Mouse (Mus musculus): ENCODE measurements around the gene Rab36. TPM values are rescaled to one million over a fixed set of nuclear protein-coding genes. Genes with fewer than 3 reads are reported as not detected.
A peak's percentile ranks its signal among the peaks of the same experiment; 100 is the strongest.
"Not testable (repeated sequence)": the region's sequence is repeated elsewhere in the genome, so short reads cannot be mapped to it uniquely, and the experiment has no call there.

Gene Rab36
- polyA plus RNA-seq, 1 experiment from 2014 or later, result 1.5 TPM

DNA sequence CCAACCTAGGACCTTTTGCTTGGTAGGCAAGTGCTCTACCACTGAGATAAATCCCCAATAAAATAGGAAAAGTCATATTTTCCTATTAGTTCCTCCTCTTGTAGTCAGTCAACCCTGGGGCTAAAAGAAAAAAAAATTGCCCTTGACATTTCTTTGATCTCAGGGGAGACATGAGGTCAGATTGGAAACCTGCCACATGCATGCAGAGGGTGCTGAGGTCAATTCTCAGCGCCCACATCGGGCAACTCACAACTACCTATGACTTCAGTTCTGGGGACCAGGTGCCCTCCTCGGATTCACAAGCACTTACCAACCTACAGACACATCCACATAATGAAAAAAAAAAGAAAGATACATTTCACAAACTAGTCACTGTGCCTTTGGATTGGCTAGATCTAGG lies 6.6 kb upstream of the Rab36 start:
- 59% methylated on average over 3 of the region's 3 CpGs for WGBS (ENCODE audit: insufficient replicate concordance)
- no peaks in the 10 kb centered on the region; the same call in 1 of the 2 replicates for H3K4me1 ChIP-seq (ENCODE audit: control insufficient read depth, low read depth, low read length)
- no peak overlapping the region for H3K4me3 ChIP-seq (ENCODE audit: low read depth, low read length)
- H3K9ac ChIP-seq (ENCODE audit: low read depth, low read length), result no peak overlapping the region
- no peaks in the 10 kb centered on the region for H3K27me3 ChIP-seq (ENCODE audit: control insufficient read depth, insufficient read depth, low read depth, low read length)
- no peak overlapping the region for H3K27ac ChIP-seq (ENCODE audit: low read length)
- H3K9me3 ChIP-seq (replicated peaks; ENCODE audit: control insufficient read depth, low read length), result no peaks in the 10 kb centered on the region
- no peak for ATAC-seq (ENCODE audit: low read depth)
- H3K36me3 ChIP-seq (ENCODE audit: control insufficient read depth, insufficient read depth), result no peaks in the 10 kb centered on the region
- H3K4me2 ChIP-seq (ENCODE audit: low read depth, low read length), result no peak overlapping the region

DNA sequence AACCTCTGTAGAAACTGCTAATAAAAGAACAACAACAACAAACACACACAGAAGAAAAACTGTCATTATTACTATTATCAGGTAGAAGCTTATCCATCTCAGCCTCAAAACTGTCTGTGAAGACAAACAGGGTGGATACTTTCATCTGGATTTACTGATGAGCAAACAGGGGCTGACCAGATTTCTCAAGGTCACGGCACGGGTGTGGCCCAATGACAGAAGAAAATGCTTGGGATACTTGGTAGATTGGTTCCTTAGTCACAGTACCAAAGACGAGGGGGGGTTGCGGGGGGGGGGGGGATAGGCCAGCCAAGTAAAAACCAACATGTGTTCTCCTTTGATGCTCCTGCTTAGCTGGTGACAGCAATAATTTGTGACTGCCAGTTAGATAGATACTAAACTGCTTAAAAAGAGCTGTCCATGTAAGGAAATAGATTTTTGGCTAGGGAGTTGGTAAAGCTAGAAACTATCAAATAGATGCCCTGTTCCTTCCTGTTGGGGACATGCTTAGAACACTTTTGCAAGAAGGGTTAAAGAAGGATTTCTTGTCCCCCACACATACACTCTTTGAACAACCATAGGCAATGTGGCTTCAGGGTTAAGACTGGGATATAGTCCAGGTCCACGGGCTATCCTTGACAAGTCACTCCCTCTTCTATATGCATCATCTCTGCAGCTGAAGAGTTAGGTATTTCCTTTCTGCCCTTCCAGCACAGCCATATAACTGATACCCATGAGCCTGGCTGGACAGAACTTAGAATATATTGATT lies 5.3 kb upstream of the Rab36 start:
- no peak for ATAC-seq (ENCODE audit: low read depth)
- H3K4me3 ChIP-seq (ENCODE audit: low read depth, low read length), result no peak overlapping the region
- WGBS (ENCODE audit: insufficient replicate concordance), result 47% methylated on average over 5 of the region's 5 CpGs

DNA sequence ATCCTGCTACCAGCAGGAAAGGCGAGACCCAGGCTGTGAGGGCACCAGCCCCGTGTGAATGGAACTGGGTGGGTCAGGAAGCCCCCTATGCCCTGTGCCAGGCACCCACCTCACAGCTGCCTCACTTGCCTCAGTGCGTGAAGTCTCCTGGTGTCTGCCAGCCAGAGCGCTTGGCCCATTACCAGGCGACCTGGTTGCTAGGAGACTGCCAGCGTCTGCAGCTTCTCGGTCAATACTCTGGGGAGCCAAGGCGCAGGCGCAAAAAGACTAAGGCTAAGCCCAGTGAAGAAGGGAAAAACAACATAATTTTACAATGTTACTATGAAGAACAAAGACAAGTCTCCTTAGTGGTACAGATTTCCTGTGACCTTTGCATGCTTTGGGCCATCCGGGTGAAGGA lies 4.5 kb upstream of the Rab36 start, which contains the start of gene Rsph14:
TSS of gene Rsph14 (minus strand) at position 192 of the 400 bp plus-strand sequence.
- ATAC-seq (ENCODE audit: low read depth), result no peak
- Histone ChIP-seq H3K4me1 (ENCODE audit: control insufficient read depth, low read depth, low read length) (peaks cover 3% of the 10 kb centered on the region), H3K9me3 (replicated peaks; ENCODE audit: control insufficient read depth, low read length) (no peaks in the 10 kb centered on the region), H3K27ac (ENCODE audit: low read length) (no peak within 1 kb of the TSS), H3K4me2 (ENCODE audit: low read depth, low read length) (no peak within 1 kb of the TSS), H3K27me3 (ENCODE audit: control insufficient read depth, insufficient read depth, low read depth, low read length) (no peaks in the 10 kb centered on the region), H3K9ac (ENCODE audit: low read depth, low read length) (no peak within 1 kb of the TSS), H3K4me3 (ENCODE audit: low read depth, low read length) (no peak within 1 kb of the TSS), H3K36me3 (ENCODE audit: control insufficient read depth, insufficient read depth) (no peaks in the 10 kb centered on the region)
- WGBS (ENCODE audit: insufficient replicate concordance), result 52% methylated on average over 10 of the region's 10 CpGs

More for the DNA sequence above, 5.3 kb upstream of the Rab36 start:
- H3K9me3 ChIP-seq (replicated peaks; ENCODE audit: control insufficient read depth, low read length), result no peaks in the 10 kb centered on the region
- no peak overlapping the region for H3K4me2 ChIP-seq (ENCODE audit: low read depth, low read length)
- H3K4me1 ChIP-seq (ENCODE audit: control insufficient read depth, low read depth, low read length), result no peaks in the 10 kb centered on the region; the same call in 1 of the 2 replicates
- H3K27ac ChIP-seq (ENCODE audit: low read length), result no peak overlapping the region
- no peaks in the 10 kb centered on the region for H3K27me3 ChIP-seq (ENCODE audit: control insufficient read depth, insufficient read depth, low read depth, low read length)
- no peaks in the 10 kb centered on the region for H3K36me3 ChIP-seq (ENCODE audit: control insufficient read depth, insufficient read depth)
- no peak overlapping the region for H3K9ac ChIP-seq (ENCODE audit: low read depth, low read length)

DNA sequence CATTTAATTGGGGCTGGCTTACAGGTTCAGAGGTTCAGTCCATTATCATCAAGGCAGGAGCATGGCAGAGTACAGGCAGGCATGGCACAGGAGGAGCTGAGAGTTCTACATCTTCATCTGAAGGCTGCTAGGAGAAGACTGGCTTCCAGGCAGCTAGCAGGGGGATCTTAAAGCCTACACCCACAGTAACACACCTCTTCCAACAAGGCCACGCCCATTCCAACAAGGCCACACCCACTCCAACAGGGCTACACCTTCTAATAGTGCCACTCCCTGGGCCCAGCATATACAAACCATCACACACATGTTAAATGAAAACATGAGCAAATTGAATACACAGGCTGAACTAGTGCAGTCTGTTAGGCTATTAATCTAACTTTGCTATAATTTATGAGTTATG lies 5.2 kb downstream of the Rab36 start:
- not testable (repeated sequence) for H3K9me3 ChIP-seq (replicated peaks; ENCODE audit: control insufficient read depth, low read length); H3K9ac ChIP-seq (ENCODE audit: low read depth, low read length); H3K4me3 ChIP-seq (ENCODE audit: low read depth, low read length); H3K27ac ChIP-seq (ENCODE audit: low read length); H3K36me3 ChIP-seq (ENCODE audit: control insufficient read depth, insufficient read depth); H3K27me3 ChIP-seq (ENCODE audit: control insufficient read depth, insufficient read depth, low read depth, low read length); ATAC-seq (ENCODE audit: low read depth); H3K4me2 ChIP-seq (ENCODE audit: low read depth, low read length)
- 11% methylated on average over 1 of the region's 1 CpGs for WGBS (ENCODE audit: insufficient replicate concordance)
- peaks cover 12% of the 10 kb centered on the region for H3K4me1 ChIP-seq (ENCODE audit: control insufficient read depth, low read depth, low read length)

DNA sequence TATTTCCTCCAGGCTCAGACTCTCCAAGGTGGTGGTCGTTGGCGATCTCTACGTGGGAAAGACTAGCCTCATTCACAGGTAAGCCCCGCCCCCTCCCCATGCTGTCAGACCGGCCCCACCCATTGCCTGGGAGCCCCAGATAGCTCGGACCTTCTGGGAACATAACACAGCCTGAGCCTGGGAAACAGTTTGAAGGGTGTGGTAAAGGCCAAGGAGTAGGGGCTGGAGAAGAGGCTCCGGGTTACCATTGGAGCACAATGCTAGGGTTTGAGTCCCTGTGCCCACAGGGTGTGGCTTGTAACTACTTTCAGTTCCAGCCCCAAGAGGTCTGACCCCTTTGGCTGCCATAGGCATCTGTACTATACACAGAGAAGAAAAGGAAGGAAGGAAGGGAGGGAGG lies 7.6 kb downstream of the Rab36 start:
- 12% methylated on average over 7 of the region's 7 CpGs for WGBS (ENCODE audit: insufficient replicate concordance)
- no peak for ATAC-seq (ENCODE audit: low read depth)

DNA sequence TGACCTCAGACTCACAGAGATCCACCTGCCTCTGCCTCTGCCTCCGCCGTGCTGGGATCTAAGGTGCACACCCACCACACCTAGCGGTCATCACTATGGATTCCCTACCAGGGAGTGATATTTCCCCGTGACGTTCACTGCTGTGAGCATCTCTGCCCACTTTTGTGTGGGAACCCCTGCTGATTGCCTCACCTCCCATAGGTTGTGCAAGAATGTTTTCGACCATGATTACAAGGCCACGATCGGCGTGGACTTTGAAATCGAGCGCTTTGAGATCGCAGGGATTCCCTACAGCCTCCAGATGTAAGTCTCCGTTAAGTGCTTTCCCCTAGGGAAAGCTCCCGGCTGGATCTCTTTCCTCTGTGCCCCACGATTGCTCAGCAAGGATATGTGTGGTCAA lies 9.0 kb downstream of the Rab36 start:
- Histone ChIP-seq H3K4me3 (ENCODE audit: low read depth, low read length) (no peak overlapping the region), H3K36me3 (ENCODE audit: control insufficient read depth, insufficient read depth) (no peaks in the 10 kb centered on the region), H3K4me1 (ENCODE audit: control insufficient read depth, low read depth, low read length) (peaks cover 9% of the 10 kb centered on the region), H3K27me3 (ENCODE audit: control insufficient read depth, insufficient read depth, low read depth, low read length) (no peaks in the 10 kb centered on the region), H3K9ac (ENCODE audit: low read depth, low read length) (no peak overlapping the region), H3K27ac (ENCODE audit: low read length) (no peak overlapping the region), H3K4me2 (ENCODE audit: low read depth, low read length) (no peak overlapping the region), H3K9me3 (replicated peaks; ENCODE audit: control insufficient read depth, low read length) (no peaks in the 10 kb centered on the region)
- ATAC-seq (ENCODE audit: low read depth), result peak; percentile 62
- 68% methylated on average over 15 of the region's 15 CpGs for WGBS (ENCODE audit: insufficient replicate concordance)

More for the DNA sequence above, 7.6 kb downstream of the Rab36 start:
- Histone ChIP-seq H3K27ac (ENCODE audit: low read length) (no peak overlapping the region), H3K9me3 (replicated peaks; ENCODE audit: control insufficient read depth, low read length) (no peaks in the 10 kb centered on the region), H3K4me1 (ENCODE audit: control insufficient read depth, low read depth, low read length) (peaks cover 9% of the 10 kb centered on the region), H3K9ac (ENCODE audit: low read depth, low read length) (no peak overlapping the region), H3K4me2 (ENCODE audit: low read depth, low read length) (no peak overlapping the region), H3K27me3 (ENCODE audit: control insufficient read depth, insufficient read depth, low read depth, low read length) (no peaks in the 10 kb centered on the region), H3K4me3 (ENCODE audit: low read depth, low read length) (no peak overlapping the region), H3K36me3 (ENCODE audit: control insufficient read depth, insufficient read depth) (no peaks in the 10 kb centered on the region)

DNA sequence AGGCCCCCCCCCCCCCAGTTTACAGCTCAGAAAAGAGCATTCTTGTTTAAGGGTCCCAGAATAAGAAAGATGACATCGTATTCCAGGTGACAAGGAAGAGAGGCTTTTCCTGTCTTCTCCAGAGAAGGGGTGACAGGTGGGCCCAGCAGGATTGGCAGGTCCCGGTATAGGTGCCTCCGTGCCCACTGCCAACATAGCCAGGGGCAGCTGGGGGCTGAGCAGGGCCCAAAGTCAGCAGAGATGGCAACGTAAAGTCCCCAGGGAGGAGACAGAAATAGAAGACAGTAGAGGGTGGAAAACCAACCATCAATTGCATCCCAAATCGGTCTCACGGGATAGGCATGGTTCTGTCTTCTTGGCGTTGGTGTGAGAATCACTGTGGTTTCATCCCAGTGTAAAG lies 11.9 kb downstream of the Rab36 start:
- no peak overlapping the region for H3K4me2 ChIP-seq (ENCODE audit: low read depth, low read length)
- no peak overlapping the region for H3K9ac ChIP-seq (ENCODE audit: low read depth, low read length)
- 60% methylated on average over 7 of the region's 7 CpGs for WGBS (ENCODE audit: insufficient replicate concordance)
- no peak for ATAC-seq (ENCODE audit: low read depth)
- H3K4me3 ChIP-seq (ENCODE audit: low read depth, low read length), result no peak overlapping the region
- H3K36me3 ChIP-seq (ENCODE audit: control insufficient read depth, insufficient read depth), result no peaks in the 10 kb centered on the region
- H3K4me1 ChIP-seq (ENCODE audit: control insufficient read depth, low read depth, low read length), result peaks cover 9% of the 10 kb centered on the region
- H3K27me3 ChIP-seq (ENCODE audit: control insufficient read depth, insufficient read depth, low read depth, low read length), result no peaks in the 10 kb centered on the region
- no peaks in the 10 kb centered on the region for H3K9me3 ChIP-seq (replicated peaks; ENCODE audit: control insufficient read depth, low read length)
- no peak overlapping the region for H3K27ac ChIP-seq (ENCODE audit: low read length)

DNA sequence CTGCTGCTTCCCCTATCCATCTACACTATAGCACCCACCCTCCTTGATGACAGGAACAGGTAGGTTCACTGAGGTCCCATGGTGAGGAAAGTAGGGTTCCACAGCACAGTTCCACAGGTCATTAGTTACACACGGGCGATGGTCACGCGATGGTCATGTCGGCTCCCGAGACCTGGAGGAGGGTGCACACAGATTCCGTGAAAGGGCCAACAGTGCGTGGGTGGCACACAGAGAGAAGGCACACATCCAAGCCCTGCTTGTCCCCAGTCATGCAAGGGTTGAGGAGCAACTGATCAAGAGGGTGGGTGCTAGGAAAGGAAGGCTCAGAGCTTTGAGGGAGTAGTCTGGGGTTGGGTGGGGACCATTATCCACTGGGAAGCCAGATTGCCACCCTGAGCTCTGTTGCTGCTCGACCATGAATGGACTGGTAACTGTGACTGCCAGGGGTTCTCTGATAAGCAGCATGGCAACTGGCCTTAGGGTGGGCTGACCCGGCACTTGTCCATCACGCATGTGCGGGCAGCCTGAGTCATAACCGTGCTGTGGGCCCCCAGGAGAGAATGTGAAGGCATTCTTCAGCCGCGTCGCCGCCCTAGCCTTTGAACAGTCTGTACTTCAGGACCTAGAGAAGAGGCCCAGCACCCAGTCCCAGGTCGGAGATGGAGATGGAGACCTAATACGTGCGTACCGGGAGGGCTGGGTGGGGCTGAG lies 14.7 kb downstream of the Rab36 start:
- Histone ChIP-seq H3K9me3 (replicated peaks; ENCODE audit: control insufficient read depth, low read length) (no peaks in the 10 kb centered on the region), H3K4me3 (ENCODE audit: low read depth, low read length) (no peak overlapping the region), H3K4me1 (ENCODE audit: control insufficient read depth, low read depth, low read length) (peaks cover 11% of the 10 kb centered on the region), H3K36me3 (ENCODE audit: control insufficient read depth, insufficient read depth) (no peaks in the 10 kb centered on the region), H3K27me3 (ENCODE audit: control insufficient read depth, insufficient read depth, low read depth, low read length) (no peaks in the 10 kb centered on the region), H3K4me2 (ENCODE audit: low read depth, low read length) (no peak overlapping the region), H3K27ac (ENCODE audit: low read length) (no peak overlapping the region), H3K9ac (ENCODE audit: low read depth, low read length) (no peak overlapping the region)
- 80% methylated on average over 17 of the region's 21 CpGs for WGBS (ENCODE audit: insufficient replicate concordance)
- no peak for ATAC-seq (ENCODE audit: low read depth)

DNA sequence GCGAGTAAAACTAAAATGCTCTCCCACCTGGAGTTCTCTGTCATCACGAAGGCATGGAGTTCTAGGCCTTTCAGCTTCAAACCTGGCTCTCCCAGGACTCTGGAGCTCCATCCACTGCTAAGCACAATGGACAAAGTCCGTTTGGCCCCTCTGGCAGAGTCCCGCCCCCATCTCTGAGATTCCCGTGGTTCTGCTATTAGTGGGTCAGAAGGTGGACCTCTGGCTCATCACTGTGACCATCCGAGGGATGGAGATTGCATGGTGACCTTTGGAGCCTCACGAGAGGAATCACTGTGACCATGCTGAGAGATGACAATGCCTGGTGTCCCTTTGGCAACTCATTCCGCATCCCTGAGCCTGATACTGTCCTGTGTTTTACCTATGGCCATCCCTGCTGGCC lies 16.0 kb downstream of the Rab36 start:
- ATAC-seq (ENCODE audit: low read depth), result 0 out of 2 replicates have a peak, but pooled peaks have one; percentile 11
- no peak overlapping the region for H3K4me2 ChIP-seq (ENCODE audit: low read depth, low read length)
- WGBS (ENCODE audit: insufficient replicate concordance), result 55% methylated on average over 8 of the region's 8 CpGs

More for the DNA sequence above, 16.0 kb downstream of the Rab36 start:
- H3K27ac ChIP-seq (ENCODE audit: low read length), result no peak overlapping the region; the same call in 1 of the 2 replicates
- no peak overlapping the region for H3K4me3 ChIP-seq (ENCODE audit: low read depth, low read length)
- H3K9me3 ChIP-seq (replicated peaks; ENCODE audit: control insufficient read depth, low read length), result no peaks in the 10 kb centered on the region
- peaks cover 11% of the 10 kb centered on the region for H3K4me1 ChIP-seq (ENCODE audit: control insufficient read depth, low read depth, low read length)
- H3K9ac ChIP-seq (ENCODE audit: low read depth, low read length), result no peak overlapping the region
- no peaks in the 10 kb centered on the region for H3K36me3 ChIP-seq (ENCODE audit: control insufficient read depth, insufficient read depth)
- H3K27me3 ChIP-seq (ENCODE audit: control insufficient read depth, insufficient read depth, low read depth, low read length), result no peaks in the 10 kb centered on the region
